Mouse (Mus musculus) cerebellum, postnatal 25 days (tissue): Measurements from ENCODE around the gene Armc3.

Source experiments
- DNase-seq, 2 experiments: peaks; one replicate each; pipeline ENCODE4 v3.0.0; 2021; ENCODE audit warnings: mixed read lengths in 2 of 2

Gene Armc3

GRCm38 (mm10) chr2:19198452-19199365, at the start of gene Armc3:
Armc3 (plus strand) TSS chr2:19199302.
- DNase-seq: peak; percentile 50 to 62

DNA sequence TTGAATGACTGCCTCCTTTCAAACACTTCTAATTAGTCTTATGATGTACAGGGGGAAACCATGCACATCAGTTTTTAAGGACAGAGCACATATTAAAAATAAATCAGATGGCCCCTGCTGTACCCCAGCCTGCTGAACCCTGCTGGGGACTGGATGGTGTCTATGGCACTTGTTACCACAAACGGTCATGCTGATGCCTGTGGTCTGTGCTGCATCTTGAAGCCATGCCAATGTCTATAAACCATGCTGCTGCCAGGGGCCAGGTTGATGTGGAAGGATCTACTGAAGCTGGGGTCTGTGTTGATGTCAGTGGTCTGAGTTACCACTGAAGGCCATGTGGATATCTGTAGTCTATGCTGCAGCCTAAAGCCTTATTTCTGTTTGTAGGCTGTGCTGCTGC, 46.4 kb upstream of the Armc3 start:
- no peak for DNase-seq

DNA sequence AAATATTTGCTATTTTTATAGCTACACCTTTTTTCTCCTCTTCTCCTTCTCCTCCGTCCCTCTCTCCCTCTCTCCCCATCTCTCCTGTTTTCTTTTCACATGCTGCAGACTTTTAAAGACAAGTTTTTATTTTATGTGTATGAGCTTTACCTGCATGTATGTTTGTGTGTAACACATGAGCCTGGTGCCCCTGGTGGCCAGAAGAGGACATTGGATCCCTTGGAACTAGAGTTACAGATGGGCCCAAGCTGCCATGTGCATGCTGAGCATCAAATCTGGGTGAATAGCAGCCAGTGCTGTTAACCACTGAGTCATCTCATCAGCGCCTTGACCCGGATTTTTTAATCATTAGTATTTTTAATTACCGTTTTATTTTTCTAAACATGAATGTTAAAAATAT, 42.9 kb upstream of the Armc3 start:
- peak in 1 of 2 experiments; percentile 44 for DNase-seq

DNA sequence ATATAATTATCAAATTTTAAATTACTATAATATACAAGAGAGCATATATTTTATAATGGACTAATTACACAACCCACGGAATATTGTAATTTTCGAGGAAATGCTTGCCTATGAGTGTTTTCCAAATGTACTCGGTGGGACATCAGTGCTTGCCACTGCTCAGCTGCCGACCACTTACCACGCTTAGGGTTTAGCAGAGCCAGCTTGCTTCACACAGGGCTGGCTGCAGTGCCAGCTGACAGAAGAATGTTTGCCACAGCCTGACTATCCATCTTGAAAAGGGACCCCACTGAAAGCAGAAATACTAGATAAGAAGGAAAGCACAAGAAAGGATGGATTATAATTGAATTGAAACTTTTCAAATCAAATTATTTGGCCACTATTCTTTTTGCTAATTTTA, 39.6 kb upstream of the Armc3 start:
- DNase-seq: no peak

DNA sequence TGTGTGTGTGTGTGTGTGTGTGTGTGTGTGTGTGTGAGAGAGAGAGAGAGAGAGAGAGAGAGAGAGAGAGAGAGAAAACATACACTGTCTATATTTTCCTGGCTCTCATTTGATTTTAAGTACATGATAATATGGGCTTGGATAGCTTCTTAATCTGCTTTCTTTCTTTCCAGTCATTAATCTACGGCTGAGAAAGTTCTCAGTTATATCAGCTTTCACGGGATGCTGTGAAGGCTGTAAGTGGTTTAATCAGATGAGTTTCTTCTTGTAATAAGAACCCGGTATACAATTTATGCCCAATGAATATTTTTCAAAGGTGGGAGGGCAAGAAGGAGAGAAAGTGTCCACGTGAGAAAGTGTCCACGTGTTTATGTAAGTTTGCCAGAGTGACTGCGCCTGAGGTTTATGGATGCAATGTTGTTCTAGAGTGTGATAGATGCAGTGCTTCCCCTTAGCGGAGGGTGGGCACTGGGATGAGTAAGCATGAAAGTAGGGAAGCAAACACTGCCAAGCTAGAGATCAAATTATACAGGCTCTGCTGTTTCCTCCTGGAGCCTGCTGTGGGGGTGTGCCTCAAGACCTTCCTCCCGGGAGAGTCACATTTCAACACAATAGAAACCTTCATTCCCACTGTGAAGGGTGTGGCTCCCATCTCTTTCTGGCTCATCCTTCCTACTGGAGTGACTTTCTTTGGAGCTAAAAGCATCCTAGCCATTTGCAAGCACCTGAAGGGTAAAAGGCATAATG, 38.6 kb upstream of the Armc3 start:
- no peak for DNase-seq

DNA sequence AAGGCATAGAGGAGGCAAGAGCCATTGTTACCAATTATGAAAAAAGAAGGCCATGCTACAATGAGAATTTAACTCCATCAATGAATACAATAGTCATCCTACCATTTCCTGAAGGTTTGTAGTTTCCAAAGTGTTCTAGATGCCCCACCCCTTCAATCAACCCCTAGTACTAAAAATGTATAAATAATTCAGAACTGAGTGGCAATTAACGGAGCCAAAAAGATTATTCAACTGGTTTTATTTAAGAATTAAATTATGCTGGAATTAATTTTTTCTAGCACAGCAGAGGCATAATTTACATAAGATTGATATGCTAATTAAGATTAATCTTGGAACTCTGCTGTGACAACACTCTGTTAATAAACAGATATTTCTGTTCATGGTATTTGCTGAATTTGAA, 34.9 kb upstream of the Armc3 start:
- DNase-seq: no peak

- DNase-seq: no peak
Measured at GRCm38 (mm10) chr2:19176827-19177236, 22.3 kb upstream of the Armc3 start.

DNA sequence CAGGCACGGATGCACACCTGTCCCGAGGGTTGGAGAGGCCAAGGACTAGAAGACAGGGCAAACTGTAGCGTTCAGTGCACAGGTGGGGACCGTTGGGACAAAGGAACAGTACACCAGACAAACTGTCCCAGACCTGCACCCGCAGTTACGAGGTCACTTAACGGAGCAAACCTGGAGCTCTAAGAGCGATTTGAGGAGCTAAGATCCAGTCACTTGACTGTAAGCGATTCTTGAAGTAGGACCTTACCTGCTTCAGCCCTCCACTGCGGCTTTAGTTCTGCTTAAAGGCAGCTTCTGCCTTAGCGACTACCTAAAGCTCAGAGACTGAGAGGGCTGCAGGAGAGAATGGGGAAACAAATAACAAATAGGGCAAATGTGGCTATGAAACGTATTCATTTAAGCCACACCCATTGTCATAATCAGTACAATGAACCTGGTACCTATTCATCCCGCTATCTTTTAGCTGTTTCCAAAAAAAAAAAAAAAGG, 308 bp downstream of the Armc3 start:
- no peak for DNase-seq

- no peak for DNase-seq
Measured at GRCm38 (mm10) chr2:19200112-19200511, 1.0 kb downstream of the Armc3 start.

DNA sequence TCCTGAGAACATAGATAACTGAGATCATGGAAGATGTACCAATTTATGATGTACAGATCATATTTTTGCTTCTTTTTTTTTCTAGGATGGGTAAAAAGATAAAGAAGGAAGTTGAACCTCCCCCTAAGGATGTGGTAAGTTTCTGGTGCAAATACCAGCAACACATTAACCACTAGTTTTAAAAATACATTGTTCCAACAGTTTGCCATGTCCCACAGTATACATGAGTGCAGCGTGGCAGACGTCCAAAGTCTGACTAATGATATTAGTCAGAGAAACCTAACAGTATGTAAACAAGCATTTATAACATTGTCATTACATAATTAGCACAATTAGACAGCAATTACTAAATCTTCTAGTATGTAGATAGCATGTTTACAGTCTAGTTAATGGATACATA, 2.6 kb downstream of the Armc3 start:
- DNase-seq: no peak

DNA sequence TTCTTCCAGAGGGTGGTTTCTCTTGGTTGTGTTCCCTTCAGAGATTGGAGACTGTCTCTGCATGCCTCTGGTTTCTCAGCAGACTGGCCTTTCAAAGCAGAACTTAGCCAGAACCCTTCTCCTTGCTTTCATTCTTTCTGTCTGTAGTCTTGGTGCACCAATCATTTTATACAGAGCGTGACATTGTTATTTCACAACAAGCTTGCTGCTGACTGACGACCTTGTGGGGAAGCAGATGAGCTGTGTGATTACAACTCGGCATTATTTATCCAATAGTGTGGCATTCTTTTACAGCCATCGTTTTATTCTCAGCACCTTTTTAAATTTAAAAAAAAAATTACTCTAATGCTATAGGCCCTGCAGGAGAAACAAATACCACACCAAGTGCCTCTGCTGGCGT, 35.2 kb downstream of the Armc3 start:
- no peak for DNase-seq

DNA sequence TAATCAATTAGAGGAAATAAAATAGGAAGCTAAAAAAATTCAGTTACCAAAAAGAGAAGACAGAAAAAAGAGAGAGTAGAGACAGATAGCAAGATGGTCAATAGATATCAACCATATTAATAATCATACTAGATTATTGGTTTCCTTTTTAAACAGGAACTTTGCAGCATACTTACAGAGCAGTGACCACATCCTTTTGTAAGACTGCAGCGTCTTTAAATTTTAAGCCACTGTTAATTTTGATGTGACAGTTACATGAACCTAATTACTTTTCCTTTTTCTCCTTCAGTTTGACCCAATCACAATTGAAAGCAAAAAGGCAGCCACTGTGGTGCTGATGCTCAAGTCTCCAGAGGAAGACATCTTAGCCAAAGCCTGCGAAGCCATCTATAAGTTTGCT, 36.1 kb downstream of the Armc3 start:
- DNase-seq: no peak

GRCm38 (mm10) chr2:19235614-19236013, 36.5 kb downstream of the Armc3 start:
- DNase-seq: no peak

GRCm38 (mm10) chr2:19238771-19239170, 39.7 kb downstream of the Armc3 start:
- no peak for DNase-seq

GRCm38 (mm10) chr2:19249611-19250010, 50.5 kb downstream of the Armc3 start:
- peak in 1 of 2 experiments; percentile 20 for DNase-seq

- DNase-seq: no peak
Measured at GRCm38 (mm10) chr2:19255037-19255436, 55.9 kb downstream of the Armc3 start.

DNA sequence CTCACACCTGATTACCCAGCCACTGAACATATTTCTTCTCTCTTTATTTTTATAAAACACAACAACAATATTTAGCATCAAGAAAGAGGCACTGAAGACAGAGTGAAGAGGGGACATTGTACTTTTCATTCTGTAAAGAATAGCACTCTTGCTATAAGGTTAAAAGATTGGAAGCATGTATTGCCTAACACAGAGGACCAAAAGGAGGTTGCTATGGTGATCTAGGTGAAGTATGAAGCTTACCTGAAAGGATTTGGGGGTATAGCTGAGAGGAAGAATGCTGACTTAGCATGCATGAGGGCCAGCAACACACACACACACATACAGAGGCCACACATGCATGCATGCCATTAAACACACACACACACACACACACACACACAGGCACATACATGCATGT, 58.2 kb downstream of the Armc3 start:
- no peak for DNase-seq

GRCm38 (mm10) chr2:19260399-19260798, 61.3 kb downstream of the Armc3 start:
- no peak for DNase-seq

DNA sequence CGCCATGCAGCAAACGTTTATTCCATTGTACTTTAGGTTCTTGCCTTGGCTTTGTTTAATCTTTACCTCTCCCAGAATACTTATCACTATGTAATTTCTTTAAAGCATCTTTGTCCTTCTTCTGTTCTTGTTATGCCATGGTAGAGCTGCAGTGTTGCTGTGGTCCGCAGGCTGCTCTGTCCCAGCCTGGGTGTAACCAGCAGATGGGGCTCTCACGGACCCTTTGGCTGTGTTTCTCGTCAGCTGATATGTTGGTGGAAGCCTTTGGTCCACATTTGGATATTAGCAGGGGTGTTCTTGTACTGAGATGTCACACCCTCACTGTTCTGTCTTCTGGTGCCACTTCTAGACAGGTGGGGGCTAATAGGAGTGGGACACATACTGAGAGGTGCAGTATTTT, 64.3 kb downstream of the Armc3 start:
- no peak for DNase-seq

DNA sequence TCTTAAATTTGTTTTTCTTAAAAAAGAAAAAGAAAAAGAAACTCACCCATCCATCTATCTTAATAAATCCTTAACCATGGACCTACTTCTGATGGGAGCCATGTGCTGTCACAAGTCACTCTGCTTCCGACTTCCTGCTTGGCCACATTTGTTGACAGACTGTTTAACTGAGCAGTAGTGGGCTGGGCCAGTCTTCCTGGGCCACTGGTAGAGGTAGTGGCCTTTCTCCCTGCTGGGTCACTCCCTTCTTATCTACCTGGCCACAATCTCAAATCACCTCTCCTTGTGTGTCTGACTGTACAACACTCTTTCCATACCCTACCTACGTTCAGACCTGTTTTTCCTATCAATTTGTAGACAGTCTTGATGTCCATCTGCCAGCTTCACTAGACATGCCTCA, 66.7 kb downstream of the Armc3 start:
- no peak for DNase-seq

GRCm38 (mm10) chr2:19267396-19267795, 68.3 kb downstream of the Armc3 start:
- DNase-seq: no peak

GRCm38 (mm10) chr2:19269955-19270354, 70.9 kb downstream of the Armc3 start:
- DNase-seq: peak in 1 of 2 experiments; percentile 15

DNA sequence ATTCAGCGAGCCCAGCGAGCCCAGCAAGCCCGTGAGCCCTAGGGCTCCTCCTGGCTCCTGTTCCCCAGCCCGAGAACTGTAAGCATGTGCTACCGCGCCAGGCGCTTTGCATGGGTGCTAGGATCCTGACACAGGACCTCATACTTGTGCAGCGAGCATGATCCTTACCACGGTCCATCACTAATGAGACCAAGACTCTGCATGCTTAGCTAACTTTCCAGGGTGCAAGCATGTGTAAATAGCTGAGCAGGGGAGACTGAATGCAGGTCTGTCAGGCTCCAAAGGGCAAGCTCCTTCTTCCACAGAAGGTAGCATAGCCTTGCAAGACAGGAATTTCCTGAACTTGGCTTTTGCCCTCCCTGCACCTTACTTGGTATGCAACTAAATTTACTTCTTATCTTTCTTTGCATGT, 71.6 kb downstream of the Armc3 start:
- DNase-seq: no peak

DNA sequence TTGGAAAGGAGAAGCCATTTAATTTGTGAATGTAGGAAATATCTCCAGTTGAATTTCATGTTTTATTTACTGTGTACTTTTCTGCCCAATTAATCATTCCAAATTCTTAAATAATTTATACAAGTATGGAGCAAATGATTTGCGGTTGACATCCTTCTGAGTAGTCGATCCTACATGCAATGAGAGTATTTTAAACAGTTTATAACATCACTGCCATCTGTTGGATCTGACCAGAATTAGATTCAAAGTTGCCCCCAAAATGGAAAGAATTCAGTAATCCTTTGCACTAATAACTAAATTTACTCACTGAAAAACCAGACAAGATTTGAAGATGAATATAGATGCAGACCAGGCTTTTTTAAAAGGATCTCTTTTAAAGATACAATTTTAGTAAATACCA, 75.5 kb downstream of the Armc3 start:
- no peak for DNase-seq
